Mouse (Mus musculus): Measurements from ENCODE around the gene Trib3.

DNA sequence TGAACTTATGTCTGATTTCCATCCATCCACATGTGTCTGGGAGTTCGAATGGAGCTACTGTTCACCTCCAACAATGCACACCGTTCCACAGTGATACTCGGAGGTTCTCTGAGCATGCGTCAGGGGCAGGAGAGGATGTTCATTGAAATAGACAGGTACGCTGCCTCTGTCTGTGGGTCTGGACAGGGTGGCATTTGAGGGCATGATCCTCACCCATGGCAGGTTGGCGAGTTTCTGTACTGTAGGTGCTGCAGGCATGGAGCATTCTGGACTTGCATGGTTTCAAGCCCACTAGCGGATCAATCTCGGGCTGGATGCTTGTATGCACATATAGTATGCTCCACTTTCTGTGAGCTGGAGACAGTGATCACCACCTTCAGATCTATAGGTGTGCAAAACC, 17.4 kb upstream of the Trib3 start:
- TF ChIP-seq CTCF (IDR thresholded peaks at IDR 0.05; ENCODE audit: control insufficient read depth, insufficient read depth, low read length) = no peak
- no peak for TF ChIP-seq POLR2A (IDR thresholded peaks at IDR 0.05; ENCODE audit: borderline replicate concordance, control insufficient read depth, low read depth, low read length)

Measured in bone marrow, adult 2 months (tissue).